Mouse (Mus musculus) CH12.LX (cell line): ENCODE data around the gene Aoc3.

Source experiments
- CHD1 ChIP-seq: IDR thresholded peaks from 2 replicates; pipeline ENCODE4 v1.6.1; 2012; ENCODE audit warnings: low read depth, low read length, improper control_type of control experiment, inconsistent platforms
- CHD2 ChIP-seq: IDR thresholded peaks from 2 replicates; pipeline ENCODE4 v1.6.1; 2011; ENCODE audit warnings: low read length, improper control_type of control experiment
- CTCF ChIP-seq, 2 experiments: IDR thresholded peaks in 1 of 2; conservative IDR thresholded peaks in 1 of 2; 2 replicates each; pipeline ENCODE4 v1.5.1; 2011 to 2012; ENCODE audit warnings: low read depth in 2 of 2, low read length in 2 of 2, improper control_type of control experiment in 1 of 2, inconsistent platforms in 1 of 2, mild to moderate bottlenecking in 1 of 2, moderate library complexity in 1 of 2
- EP300 ChIP-seq: IDR thresholded peaks from 2 replicates; pipeline ENCODE4 v1.6.1; 2011; ENCODE audit warnings: low read length, improper control_type of control experiment
- JUND ChIP-seq: conservative IDR thresholded peaks from 2 replicates; pipeline ENCODE4 v1.6.1; 2011; ENCODE audit warnings: low read depth, low read length, improper control_type of control experiment
- MEF2A ChIP-seq: IDR thresholded peaks from 2 replicates; pipeline ENCODE4 v1.6.1; 2014; ENCODE audit warnings: low read depth, mild to moderate bottlenecking, inconsistent platforms, low read length, improper control_type of control experiment, borderline replicate concordance
- POLR2A ChIP-seq: IDR thresholded peaks from 2 replicates; pipeline ENCODE4 v1.6.1; 2011; ENCODE audit warnings: low read depth, mild to moderate bottlenecking, improper control_type of control experiment, low read length
- RAD21 ChIP-seq: IDR thresholded peaks from 2 replicates; pipeline ENCODE4 v1.6.1; 2011; ENCODE audit warnings: low read depth, mild to moderate bottlenecking, low read length, improper control_type of control experiment, moderate library complexity
- SMC3 ChIP-seq: IDR thresholded peaks from 2 replicates; pipeline ENCODE4 v1.6.1; 2011; ENCODE audit warnings: low read depth, low read length, improper control_type of control experiment
- TBP ChIP-seq: conservative IDR thresholded peaks from 2 replicates; pipeline ENCODE4 v1.6.1; 2011; ENCODE audit warnings: low read depth, low read length, improper control_type of control experiment
- ZC3H11A ChIP-seq: IDR thresholded peaks from 2 replicates; pipeline ENCODE4 v1.6.1; 2012; ENCODE audit warnings: low read depth, mild to moderate bottlenecking, inconsistent platforms, low read length, improper control_type of control experiment

DNA sequence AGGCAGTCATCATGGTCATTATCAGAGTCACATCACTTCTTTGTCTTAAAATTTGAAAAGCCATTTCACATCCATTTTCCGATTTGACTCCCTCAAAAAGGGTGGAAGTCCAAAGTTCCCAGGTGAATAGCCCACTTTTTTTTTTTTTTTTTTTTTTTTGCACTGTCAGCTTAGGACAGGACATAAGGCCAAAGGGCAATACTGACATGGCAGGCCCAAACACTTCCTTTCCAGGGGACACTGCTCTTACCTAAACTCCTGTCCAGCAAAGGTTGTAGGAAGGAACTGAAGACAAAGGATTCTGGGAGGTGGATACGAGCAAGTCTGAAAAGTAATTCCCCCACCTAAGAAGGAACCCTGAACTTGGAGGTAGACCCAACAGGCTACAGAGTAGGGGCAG is 25.5 kb downstream of the Aoc3 start:
- no peak for TF ChIP-seq MEF2A
- no peak for TF ChIP-seq RAD21
- no peak for TF ChIP-seq POLR2A
- TF ChIP-seq EP300 = no peak
- TF ChIP-seq SMC3 = no peak
- TF ChIP-seq ZC3H11A = no peak
- TF ChIP-seq TBP = no peak
- no peak for TF ChIP-seq CTCF (conservative IDR thresholded peaks at IDR 0.05 in 1 of 2, IDR thresholded peaks at IDR 0.05 in 1 of 2; ENCODE audit: low read depth in 2 of 2, low read length in 2 of 2)
- no peak for TF ChIP-seq CHD1
- TF ChIP-seq JUND = no peak
- no peak for TF ChIP-seq CHD2
